Mouse (Mus musculus): Measurements from ENCODE around the gene Aatk. TPM values are rescaled to one million over a fixed set of nuclear protein-coding genes. Genes with fewer than 3 reads are reported as not detected.

The Aatk gene
- polyA plus RNA-seq, 1 experiment from 2014 or later: 1.9 TPM

GRCm38 (mm10) chr11:120021367-120021766, 25.6 kb downstream of the Aatk start:
- Histone ChIP-seq H3K36me3 (ENCODE audit: control insufficient read depth, insufficient read depth, low read length) (no peaks in the 10 kb centered on the region), H3K4me3 (ENCODE audit: low read length) (no peak overlapping the region), H3K27ac (ENCODE audit: low read depth, low read length) (no peak overlapping the region), H3K4me2 (replicated peaks; ENCODE audit: low read depth, low read length) (no peak overlapping the region), H3K9ac (ENCODE audit: low read depth, low read length) (no peak overlapping the region), H3K9me3 (ENCODE audit: control insufficient read depth, low read length) (no peaks in the 10 kb centered on the region), H3K27me3 (ENCODE audit: control insufficient read depth, insufficient read depth, low read length) (no peaks in the 10 kb centered on the region), H3K4me1 (ENCODE audit: control insufficient read depth, insufficient read depth, low read length) (peaks cover 14% of the 10 kb centered on the region; the same call in 1 of the 2 replicates)
- 89% methylated on average over 16 of the region's 16 CpGs for WGBS
- ATAC-seq (ENCODE audit: low FRiP score, low TSS enrichment): no peak

GRCm38 (mm10) chr11:120019542-120020440, 27.2 kb downstream of the Aatk start:
- no peak for ATAC-seq (ENCODE audit: low FRiP score, low TSS enrichment)
- no peak overlapping the region for H3K4me2 ChIP-seq (replicated peaks; ENCODE audit: low read depth, low read length)
- no peak overlapping the region for H3K4me3 ChIP-seq (ENCODE audit: low read length)
- H3K9ac ChIP-seq (ENCODE audit: low read depth, low read length): no peak overlapping the region
- H3K27ac ChIP-seq (ENCODE audit: low read depth, low read length): no peak overlapping the region
- H3K36me3 ChIP-seq (ENCODE audit: control insufficient read depth, insufficient read depth, low read length): no peaks in the 10 kb centered on the region
- peaks cover 14% of the 10 kb centered on the region; the same call in 1 of the 2 replicates for H3K4me1 ChIP-seq (ENCODE audit: control insufficient read depth, insufficient read depth, low read length)
- whole genome bisulfite sequencing: 65% methylated on average over 23 of the region's 23 CpGs
- H3K9me3 ChIP-seq (ENCODE audit: control insufficient read depth, low read length): no peaks in the 10 kb centered on the region
- H3K27me3 ChIP-seq (ENCODE audit: control insufficient read depth, insufficient read depth, low read length): no peaks in the 10 kb centered on the region

- Histone ChIP-seq H3K27me3 (ENCODE audit: control insufficient read depth, insufficient read depth, low read length) (0 out of 2 replicates have a peak, but pooled peaks cover 5% of the 10 kb centered on the region), H3K4me1 (ENCODE audit: control insufficient read depth, insufficient read depth, low read length) (peaks cover 17% of the 10 kb centered on the region; the same call in 1 of the 2 replicates), H3K36me3 (ENCODE audit: control insufficient read depth, insufficient read depth, low read length) (no peaks in the 10 kb centered on the region), H3K4me3 (ENCODE audit: low read length) (no peak overlapping the region), H3K9ac (ENCODE audit: low read depth, low read length) (no peak overlapping the region), H3K9me3 (ENCODE audit: control insufficient read depth, low read length) (no peaks in the 10 kb centered on the region), H3K27ac (ENCODE audit: low read depth, low read length) (no peak overlapping the region), H3K4me2 (replicated peaks; ENCODE audit: low read depth, low read length) (no peak overlapping the region)
- ATAC-seq (ENCODE audit: low FRiP score, low TSS enrichment): no peak
- WGBS: 80% methylated on average over 8 of the region's 8 CpGs
Measured at GRCm38 (mm10) chr11:120017011-120017410, 30.0 kb downstream of the Aatk start.

- Histone ChIP-seq H3K27me3 (ENCODE audit: control insufficient read depth, insufficient read depth, low read length) (peaks cover 11% of the 10 kb centered on the region; the same call in 1 of the 2 replicates), H3K9me3 (ENCODE audit: control insufficient read depth, low read length) (no peaks in the 10 kb centered on the region), H3K9ac (ENCODE audit: low read depth, low read length) (no peak overlapping the region), H3K4me2 (replicated peaks; ENCODE audit: low read depth, low read length) (no peak overlapping the region), H3K4me3 (ENCODE audit: low read length) (no peak overlapping the region), H3K27ac (ENCODE audit: low read depth, low read length) (no peak overlapping the region), H3K4me1 (ENCODE audit: control insufficient read depth, insufficient read depth, low read length) (peaks cover 16% of the 10 kb centered on the region; the same call in 1 of the 2 replicates), H3K36me3 (ENCODE audit: control insufficient read depth, insufficient read depth, low read length) (no peaks in the 10 kb centered on the region)
- 93% methylated on average over 4 of the region's 4 CpGs for WGBS
- ATAC-seq (ENCODE audit: low FRiP score, low TSS enrichment): no peak
Measured at GRCm38 (mm10) chr11:120014758-120015157, 32.2 kb downstream of the Aatk start.

DNA sequence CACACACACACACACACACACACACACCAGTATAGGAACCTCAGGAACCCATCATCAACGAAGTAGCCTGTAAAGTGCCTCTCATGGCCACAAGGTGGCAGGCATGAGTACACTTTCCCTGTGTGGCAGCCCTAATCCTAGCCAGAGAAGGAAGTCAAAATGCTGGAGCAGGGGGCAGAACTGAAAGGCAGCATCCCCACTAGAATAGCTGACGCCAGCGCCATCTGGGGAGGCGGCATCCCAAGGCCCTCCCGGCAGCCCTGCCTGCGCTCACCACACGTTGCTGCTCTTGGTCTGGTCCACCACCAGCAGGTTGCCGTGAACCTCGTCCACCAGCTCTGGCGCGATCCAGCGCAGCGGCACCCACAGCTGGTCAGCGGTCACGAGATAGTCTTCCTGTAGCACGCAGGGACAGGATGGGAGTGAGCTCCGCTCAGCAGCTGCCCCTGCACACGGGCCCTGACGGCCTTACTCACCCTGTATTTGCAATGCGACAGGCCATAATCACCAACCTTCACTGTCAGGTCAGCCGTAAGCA, 33.7 kb downstream of the Aatk start:
- Histone ChIP-seq H3K27me3 (ENCODE audit: control insufficient read depth, insufficient read depth, low read length) (peaks cover 11% of the 10 kb centered on the region; the same call in 1 of the 2 replicates), H3K4me3 (ENCODE audit: low read length) (peak overlapping the region; percentile 27), H3K4me1 (ENCODE audit: control insufficient read depth, insufficient read depth, low read length) (0 out of 2 replicates have a peak, but pooled peaks cover 7% of the 10 kb centered on the region), H3K4me2 (replicated peaks; ENCODE audit: low read depth, low read length) (peak overlapping the region; percentile 62), H3K27ac (ENCODE audit: low read depth, low read length) (no peak overlapping the region), H3K36me3 (ENCODE audit: control insufficient read depth, insufficient read depth, low read length) (no peaks in the 10 kb centered on the region), H3K9ac (ENCODE audit: low read depth, low read length) (peak overlapping the region; percentile 55; the same call in 1 of the 2 replicates), H3K9me3 (ENCODE audit: control insufficient read depth, low read length) (no peaks in the 10 kb centered on the region)
- WGBS: 9% methylated on average over 21 of the region's 21 CpGs
- ATAC-seq (ENCODE audit: low FRiP score, low TSS enrichment): peak; percentile 54

DNA sequence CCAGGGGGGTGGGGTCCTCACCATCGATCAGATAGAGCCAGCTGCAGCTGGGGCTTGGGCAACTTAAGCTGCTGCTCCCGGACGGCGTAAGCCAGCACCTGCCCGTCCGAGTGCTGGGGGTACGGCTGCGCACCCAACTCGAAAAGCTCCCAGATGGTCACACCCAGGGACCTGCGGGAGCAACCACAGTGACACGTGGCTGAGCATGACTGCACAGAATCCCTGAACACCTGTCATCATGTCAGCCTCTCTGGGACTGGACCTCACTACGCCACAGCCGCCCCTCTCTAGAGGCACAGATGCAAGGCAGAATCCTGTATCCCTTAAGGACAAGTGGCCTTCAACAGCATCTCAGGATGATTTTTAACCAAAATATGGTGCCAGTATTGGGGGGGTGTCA, 34.3 kb downstream of the Aatk start:
- Histone ChIP-seq H3K4me3 (ENCODE audit: low read length) (no peak overlapping the region), H3K27me3 (ENCODE audit: control insufficient read depth, insufficient read depth, low read length) (peaks cover 11% of the 10 kb centered on the region; the same call in 1 of the 2 replicates), H3K27ac (ENCODE audit: low read depth, low read length) (no peak overlapping the region), H3K9me3 (ENCODE audit: control insufficient read depth, low read length) (no peaks in the 10 kb centered on the region), H3K36me3 (ENCODE audit: control insufficient read depth, insufficient read depth, low read length) (no peaks in the 10 kb centered on the region), H3K4me2 (replicated peaks; ENCODE audit: low read depth, low read length) (no peak overlapping the region), H3K4me1 (ENCODE audit: control insufficient read depth, insufficient read depth, low read length) (0 out of 2 replicates have a peak, but pooled peaks cover 7% of the 10 kb centered on the region), H3K9ac (ENCODE audit: low read depth, low read length) (no peak overlapping the region; the same call in 1 of the 2 replicates)
- ATAC-seq (ENCODE audit: low FRiP score, low TSS enrichment): 0 out of 2 replicates have a peak, but pooled peaks have one; percentile 8
- WGBS: 83% methylated on average over 13 of the region's 13 CpGs

GRCm38 (mm10) chr11:120011761-120012560, 35.0 kb downstream of the Aatk start:
- no peaks in the 10 kb centered on the region for H3K9me3 ChIP-seq (ENCODE audit: control insufficient read depth, low read length)
- no peak overlapping the region for H3K27ac ChIP-seq (ENCODE audit: low read depth, low read length)
- H3K27me3 ChIP-seq (ENCODE audit: control insufficient read depth, insufficient read depth, low read length): peaks cover 11% of the 10 kb centered on the region; the same call in 1 of the 2 replicates
- H3K9ac ChIP-seq (ENCODE audit: low read depth, low read length): peak overlapping the region; percentile 1; the same call in 1 of the 2 replicates
- peak; percentile 24; the same call in 1 of the 2 replicates for ATAC-seq (ENCODE audit: low FRiP score, low TSS enrichment)
- no peak overlapping the region for H3K4me3 ChIP-seq (ENCODE audit: low read length)
- H3K4me1 ChIP-seq (ENCODE audit: control insufficient read depth, insufficient read depth, low read length): 0 out of 2 replicates have a peak, but pooled peaks cover 7% of the 10 kb centered on the region
- no peaks in the 10 kb centered on the region for H3K36me3 ChIP-seq (ENCODE audit: control insufficient read depth, insufficient read depth, low read length)
- peak overlapping the region; percentile 24 for H3K4me2 ChIP-seq (replicated peaks; ENCODE audit: low read depth, low read length)
- 43% methylated on average over 43 of the region's 43 CpGs for WGBS

DNA sequence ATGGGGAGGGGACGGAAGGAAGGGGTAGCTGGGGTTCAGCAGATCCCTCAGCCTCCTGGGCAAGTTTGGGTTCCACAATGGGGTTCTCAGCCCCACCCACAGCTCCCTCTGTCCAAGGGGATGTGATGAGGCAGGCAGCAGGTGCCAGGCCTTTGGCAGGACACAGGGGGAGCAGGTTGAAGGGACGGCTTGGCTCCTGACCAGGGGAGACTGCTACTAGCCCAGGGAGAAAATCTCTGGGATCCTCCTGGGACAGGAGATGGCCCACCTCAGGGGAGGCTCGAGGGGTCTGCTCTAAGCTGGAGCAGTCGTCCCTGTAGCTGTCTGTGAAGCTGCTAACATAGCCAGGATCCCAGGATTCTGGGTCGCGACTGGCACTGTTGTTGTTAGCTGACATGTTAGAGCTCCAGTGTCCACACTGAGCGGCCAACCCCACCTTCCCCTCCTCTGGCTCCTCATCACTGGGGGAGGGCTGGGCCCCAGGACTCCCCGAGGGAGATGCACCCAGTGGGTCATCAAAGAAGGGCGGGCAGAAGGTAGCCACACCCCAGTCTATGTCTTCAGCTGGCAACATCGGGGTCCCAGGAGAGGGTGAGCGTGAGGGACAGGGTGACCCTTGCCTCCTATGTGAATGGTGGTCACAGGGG, 35.7 kb downstream of the Aatk start:
- Histone ChIP-seq H3K27me3 (ENCODE audit: control insufficient read depth, insufficient read depth, low read length) (peaks cover 11% of the 10 kb centered on the region; the same call in 1 of the 2 replicates), H3K9ac (ENCODE audit: low read depth, low read length) (peak overlapping the region; percentile 1; the same call in 1 of the 2 replicates), H3K36me3 (ENCODE audit: control insufficient read depth, insufficient read depth, low read length) (no peaks in the 10 kb centered on the region), H3K4me1 (ENCODE audit: control insufficient read depth, insufficient read depth, low read length) (0 out of 2 replicates have a peak, but pooled peaks cover 7% of the 10 kb centered on the region), H3K27ac (ENCODE audit: low read depth, low read length) (no peak overlapping the region), H3K9me3 (ENCODE audit: control insufficient read depth, low read length) (no peaks in the 10 kb centered on the region), H3K4me2 (replicated peaks; ENCODE audit: low read depth, low read length) (no peak overlapping the region), H3K4me3 (ENCODE audit: low read length) (no peak overlapping the region)
- no peak for ATAC-seq (ENCODE audit: low FRiP score, low TSS enrichment)
- WGBS: 76% methylated on average over 11 of the region's 11 CpGs
